Mouse (Mus musculus) lung, postnatal 0 days (tissue): ENCODE measurements around the gene Gm15737.

Experiments
- CTCF ChIP-seq: IDR thresholded peaks from 2 replicates; pipeline ENCODE4 v1.5.1; 2016; ENCODE audit warnings: antibody characterized with exemption, mild to moderate bottlenecking
- EP300 ChIP-seq: IDR thresholded peaks from 2 replicates; pipeline ENCODE4 v1.6.1; 2016; ENCODE audit warnings: antibody characterized with exemption, mild to moderate bottlenecking, control low read depth

- TF ChIP-seq CTCF (no peak), EP300 (peak; percentile 56; the same call in 1 of the 2 replicates)
Measured at GRCm38 (mm10) chr6:92827360-92827759, 41.8 kb upstream of the Gm15737 start.
